Comparison of ENCODE assay signal across 9 mouse cellular contexts in genomic region chr8:73342761-73343395, GRCm38 (mm10). TPM values are rescaled to one million over a fixed set of nuclear protein-coding genes. Genes with fewer than 3 reads are reported as not detected.
DNase-seq lines count a peak whose midpoint lies in the region; ATAC-seq lines count a peak whose summit lies in the region.
"Had no signal": no experiment of that assay in that cellular context is flagged by ENCODE, and none has a peak within 500 bp of the region (broad histone marks: within the 10 kb centered on the region; RNA-seq: fewer than 3 reads in every experiment).

No protein-coding gene starts in this region.

- H3K4me1 ChIP-seq in hindbrain, embryonic 14.5 days (replicated peaks; ENCODE audit: control insufficient read depth, insufficient read depth, low read length) = no peaks in the 10 kb centered on the region
- H3K4me1 ChIP-seq: hindbrain, embryonic 15.5 days had no signal

- WGBS in hindbrain, embryonic 14.5 days = 88% methylated on average over 3 of the region's 3 CpGs

- no peaks in the 10 kb centered on the region for H3K27me3 ChIP-seq in hindbrain, embryonic 14.5 days (ENCODE audit: control insufficient read depth, insufficient read depth, low read length)
- H3K27me3 ChIP-seq: hindbrain, embryonic 15.5 days had no signal

- intact Hi-C loops in heart, postnatal 25 days (cut with DNase I) = no loop called here
- intact Hi-C loops in heart, postnatal 36 days (cut with DNase I) = loop anchor here (2.0 kb wide), 1 partner anchor 28 kb away; no protein-coding TSS in a partner anchor

- no peak overlapping the region for H3K9ac ChIP-seq in hindbrain, embryonic 14.5 days
- H3K9ac ChIP-seq: hindbrain, embryonic 15.5 days had no signal

- H3K36me3 ChIP-seq in hindbrain, embryonic 14.5 days (replicated peaks; ENCODE audit: control insufficient read depth, insufficient read depth) = no peaks in the 10 kb centered on the region
- H3K36me3 ChIP-seq: hindbrain, embryonic 15.5 days had no signal

- no peaks in the 10 kb centered on the region for H3K9me3 ChIP-seq in hindbrain, embryonic 14.5 days (ENCODE audit: control insufficient read depth, low read length)
- H3K9me3 ChIP-seq: hindbrain, embryonic 15.5 days had no signal

- peak; percentile 69 to 74 for DNase-seq in heart, adult 18-20 months
- no peak for DNase-seq in heart, postnatal 25 days (ENCODE audit: low spot score)
- peak; percentile 55 for DNase-seq in brain, adult 2 months (ENCODE audit: low read depth, low spot score)
- peak; percentile 30 to 54 for DNase-seq in heart, postnatal 36 days
- DNase-seq in lung, postnatal 25 days (ENCODE audit: low spot score) = peak; percentile 54
- DNase-seq in urinary bladder, adult 2 months (ENCODE audit: low spot score) = no peak
- no peak for DNase-seq in thymus, postnatal 14 days
- DNase-seq in hindbrain, embryonic 14.5 days (ENCODE audit: low spot score) = no peak

- H3K4me2 ChIP-seq in hindbrain, embryonic 14.5 days (replicated peaks) = no peak overlapping the region
- H3K4me2 ChIP-seq: hindbrain, embryonic 15.5 days had no signal

- H3K4me3 ChIP-seq in hindbrain, embryonic 14.5 days (replicated peaks; ENCODE audit: low read length) = no peak overlapping the region
- H3K4me3 ChIP-seq: hindbrain, embryonic 15.5 days had no signal

- no peak overlapping the region for H3K27ac ChIP-seq in hindbrain, embryonic 14.5 days
- H3K27ac ChIP-seq: hindbrain, embryonic 15.5 days had no signal

- ATAC-seq in hindbrain, embryonic 14.5 days (ENCODE audit: low FRiP score) = no peak

RNA-seq across cellular contexts. Expression of gene Large1, which starts 10.5 kb away (rescaled TPM):
- total RNA-seq in heart, adult 18-20 months (2021) = 10 to 100 TPM; 40.0 to 41.8 TPM
- 10 to 100 TPM; 30.9 to 32.3 TPM for total RNA-seq in heart, postnatal 25 days (2021)
- total RNA-seq in heart, postnatal 36 days (2021) = 10 to 100 TPM; 36.9 to 37.8 TPM
- 20.4 and 23.7 TPM in 2 replicates for polyA plus RNA-seq in urinary bladder, adult 2 months (2012; rRNA removed)
- 26.9 and 28.0 TPM in 2 replicates for polyA plus RNA-seq in hindbrain, embryonic 14.5 days (2014; fragmentation: Nextera tagmentation; extraction: Ambion mirVana)

Comparison
In these comparisons a context has a peak if more than half of its experiments do, and no peak if none do; other contexts are left out.
1. DNase-seq: peak in heart, adult 18-20 months (2 of 2), brain, adult 2 months (single experiment), heart, postnatal 36 days (2 of 2) and lung, postnatal 25 days (single experiment); none in heart, postnatal 25 days (single experiment), urinary bladder, adult 2 months (single experiment), thymus, postnatal 14 days (single experiment) and hindbrain, embryonic 14.5 days (single experiment).